Mouse (Mus musculus): ENCODE results near the gene Gm26566.
"Not testable (repeated sequence)": the region's sequence is repeated elsewhere in the genome, so short reads cannot be mapped to it uniquely, and the experiment has no call there.

The Gm26566 gene

DNA sequence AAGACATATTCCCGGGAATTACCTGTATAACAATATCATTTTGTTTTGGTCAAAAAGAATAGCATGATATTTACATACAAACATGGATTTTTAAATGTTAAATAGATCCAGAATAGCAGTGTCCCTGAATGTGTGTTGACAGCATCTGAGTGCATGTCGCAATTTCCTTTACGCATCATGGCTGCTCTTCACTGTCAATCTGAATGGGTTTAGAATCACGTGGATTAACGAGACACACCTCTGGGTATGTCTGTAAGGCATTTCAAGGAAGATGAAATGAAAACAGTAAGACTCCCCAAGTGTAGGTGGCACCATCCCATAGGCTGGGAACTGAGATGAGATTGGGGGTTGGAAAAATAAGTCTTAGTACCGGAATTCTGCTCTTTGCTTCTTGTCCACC lies 17.4 kb downstream of the Gm26566 start:
- no peak for DNase-seq (ENCODE audit: low spot score)

DNA sequence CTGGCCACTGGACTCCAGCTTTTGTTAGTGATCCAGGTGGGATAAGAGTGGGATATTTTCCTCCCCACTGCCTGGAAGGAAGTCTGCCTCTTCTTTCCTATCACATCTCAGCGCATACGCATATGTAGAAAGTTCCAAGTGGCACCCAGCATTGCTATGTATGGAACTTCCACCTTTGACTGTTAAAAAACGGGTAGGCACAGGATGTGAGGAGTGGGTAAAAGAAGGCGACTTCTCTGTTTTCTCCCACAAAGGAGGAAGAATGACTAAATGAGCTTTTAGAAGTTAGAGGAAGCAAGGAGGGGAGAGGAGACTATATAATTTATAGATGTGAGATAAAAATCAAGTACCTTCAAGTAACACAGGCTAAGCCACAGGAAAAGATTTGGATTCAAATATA lies 19.8 kb downstream of the Gm26566 start:
- DNase-seq (ENCODE audit: low spot score) = no peak

DNA sequence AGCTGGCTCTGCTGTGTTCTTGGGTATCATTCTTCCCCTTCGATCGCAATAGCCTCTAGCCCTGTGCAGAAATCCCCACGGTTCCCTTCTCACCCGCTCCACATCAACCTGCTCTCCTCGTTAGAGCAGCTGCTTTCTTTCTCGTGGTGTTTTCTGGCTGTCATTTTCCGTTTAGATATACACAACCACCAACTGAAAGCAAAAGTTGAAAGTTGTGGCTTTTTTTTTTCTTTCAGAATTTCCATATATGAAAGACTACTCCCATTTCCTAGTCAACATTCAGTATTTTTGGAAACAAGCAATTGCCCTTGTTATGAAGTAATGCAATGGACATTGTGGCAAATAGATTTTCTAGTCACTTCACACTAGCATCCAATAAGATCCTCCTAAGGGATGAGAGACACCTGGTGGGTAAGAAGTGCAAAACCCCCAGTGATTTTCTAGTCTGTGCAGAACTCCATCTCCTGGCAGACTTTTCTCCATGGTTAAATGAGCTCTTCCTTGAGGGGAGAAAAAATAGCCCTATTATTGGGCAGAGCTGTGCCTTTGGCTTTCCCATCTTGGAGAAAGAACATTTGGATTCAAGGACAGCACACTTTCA lies 21.3 kb downstream of the Gm26566 start:
- DNase-seq (ENCODE audit: low spot score) = no peak

- no peak for DNase-seq (ENCODE audit: low spot score)
Observed at GRCm38 (mm10) chr4:88744207-88744606, 22.6 kb downstream of the Gm26566 start.

DNA sequence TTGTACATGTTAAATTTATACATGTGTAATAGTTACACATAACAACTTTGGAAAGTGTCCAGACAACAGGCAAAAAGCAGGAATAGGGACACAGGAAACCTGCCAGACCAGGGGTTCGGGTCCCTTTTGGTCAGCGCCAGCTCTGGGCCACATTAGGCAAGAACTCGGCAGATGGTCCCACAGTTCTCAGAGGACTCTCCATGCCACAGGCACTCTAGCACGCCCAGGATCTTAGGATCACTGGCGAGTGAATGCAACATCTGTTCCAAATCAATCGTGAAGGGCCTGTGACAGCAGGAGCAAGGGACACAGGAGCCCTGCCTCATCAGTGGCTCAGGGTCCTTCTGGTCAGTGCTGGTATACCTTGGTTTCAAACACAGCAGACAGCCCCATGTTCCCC lies 28.3 kb downstream of the Gm26566 start:
- DNase-seq (ENCODE audit: low spot score) = no peak

DNA sequence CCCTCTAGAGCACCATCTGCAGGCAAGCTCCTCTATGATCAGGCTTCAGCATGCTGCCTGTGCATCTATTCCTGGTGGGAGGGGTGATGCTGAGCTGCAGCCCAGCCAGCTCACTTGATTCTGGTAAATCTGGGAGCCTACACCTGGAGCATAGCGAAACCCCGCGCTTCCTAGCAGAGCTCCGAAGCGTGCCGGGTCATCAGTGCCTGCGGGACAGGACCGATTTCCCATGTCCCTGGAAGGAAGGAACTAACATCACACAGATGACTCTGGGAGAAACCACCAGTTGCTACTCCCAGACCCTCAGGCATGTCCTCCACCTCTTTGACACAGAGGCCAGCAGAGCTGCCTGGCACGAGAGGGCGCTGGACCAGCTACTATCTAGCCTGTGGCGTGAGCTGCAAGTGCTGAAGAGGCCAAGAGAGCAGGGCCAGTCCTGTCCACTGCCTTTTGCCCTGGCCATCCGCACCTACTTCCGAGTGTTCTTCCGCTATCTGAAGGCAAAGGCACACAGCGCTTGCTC lies 33.3 kb downstream of the Gm26566 start, which contains the start of gene Gm13271:
Gene Gm13271 (plus strand): TSS at position 51 of the 523 bp plus-strand sequence.
- peak; percentile 78 for DNase-seq (ENCODE audit: low spot score)

GRCm38 (mm10) chr4:88756581-88757513 lies 35.2 kb downstream of the Gm26566 start:
- not testable (repeated sequence) for DNase-seq (ENCODE audit: low spot score)

- peak; percentile 86 for DNase-seq (ENCODE audit: low spot score)
Observed at GRCm38 (mm10) chr4:88757628-88758031, 36.0 kb downstream of the Gm26566 start.

GRCm38 (mm10) chr4:88758751-88759150 lies 37.1 kb downstream of the Gm26566 start:
- DNase-seq (ENCODE audit: low spot score) = not testable (repeated sequence)

GRCm38 (mm10) chr4:88759610-88760268 lies 38.1 kb downstream of the Gm26566 start, which contains the start of gene Gm13283:
TSS of gene Gm13283 (plus strand) at chr4:88760119.
- DNase-seq (ENCODE audit: low spot score) = peak; percentile 39

GRCm38 (mm10) chr4:88760431-88760830 lies 38.8 kb downstream of the Gm26566 start:
- peak; percentile 81 for DNase-seq (ENCODE audit: low spot score)

- DNase-seq (ENCODE audit: low spot score) = peak; percentile 74
Observed at GRCm38 (mm10) chr4:88761776-88762175, 40.2 kb downstream of the Gm26566 start.

DNA sequence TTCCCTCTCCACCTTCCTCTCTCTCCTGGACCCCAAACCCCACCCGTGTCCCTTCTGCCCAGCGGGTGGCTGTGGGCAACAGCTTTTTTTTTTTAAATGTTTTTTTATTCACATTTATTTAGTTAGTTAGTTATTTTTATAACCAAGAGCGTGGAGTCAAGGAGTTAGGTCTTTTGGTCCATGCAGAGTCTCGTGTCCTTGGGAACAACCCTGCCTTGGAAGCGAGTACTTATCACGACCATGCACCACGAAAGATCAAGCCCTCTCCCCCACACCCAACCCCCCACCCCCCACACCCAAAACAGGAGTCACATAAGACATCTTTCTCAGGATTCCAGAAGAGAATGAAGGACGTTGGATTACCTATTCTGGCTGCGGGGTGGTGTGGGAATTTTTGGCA lies 40.7 kb downstream of the Gm26566 start:
- DNase-seq (ENCODE audit: low spot score) = peak; percentile 28

DNA sequence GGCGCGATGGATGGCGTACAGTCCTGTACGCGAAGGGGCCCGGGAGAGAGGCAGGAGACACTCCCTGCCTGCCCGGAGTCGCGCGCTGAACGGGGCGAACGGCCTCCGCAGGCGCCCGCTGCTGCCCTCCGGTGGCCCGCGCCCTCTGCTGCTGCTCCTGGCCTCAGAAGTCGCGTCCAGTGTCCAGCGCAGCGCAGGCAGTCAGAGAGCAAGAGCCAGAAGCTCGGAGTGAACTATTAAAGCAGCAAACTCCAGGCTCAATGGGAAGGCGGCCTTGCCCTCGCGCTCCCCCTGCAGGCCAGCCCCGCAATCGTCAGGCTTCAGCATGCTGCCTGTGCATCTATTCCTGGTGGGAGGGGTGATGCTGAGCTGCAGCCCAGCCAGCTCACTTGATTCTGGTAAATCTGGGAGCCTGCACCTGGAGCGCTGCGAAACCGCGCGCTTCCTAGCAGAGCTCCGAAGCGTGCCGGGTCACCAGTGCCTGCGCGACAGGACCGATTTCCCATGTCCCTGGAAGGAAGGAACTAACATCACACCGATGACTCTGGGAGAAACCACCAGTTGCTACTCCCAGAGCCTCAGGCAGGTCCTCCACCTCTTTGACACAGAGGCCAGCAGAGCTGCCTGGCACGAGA lies 41.9 kb downstream of the Gm26566 start:
- DNase-seq (ENCODE audit: low spot score) = peak; percentile 69

Data from ovary, adult 18-20 months (tissue).